Mouse (Mus musculus) retina, postnatal 7 days (tissue): ENCODE measurements around the gene Krt222.
A peak's percentile ranks its signal among the peaks of the same experiment; 100 is the strongest.

Experiments used
- DNase-seq: peaks from one replicate; pipeline ENCODE4 v3.0.0-alpha.2; 2012; ENCODE audit warnings: low read depth, low spot score

The Krt222 gene

DNA sequence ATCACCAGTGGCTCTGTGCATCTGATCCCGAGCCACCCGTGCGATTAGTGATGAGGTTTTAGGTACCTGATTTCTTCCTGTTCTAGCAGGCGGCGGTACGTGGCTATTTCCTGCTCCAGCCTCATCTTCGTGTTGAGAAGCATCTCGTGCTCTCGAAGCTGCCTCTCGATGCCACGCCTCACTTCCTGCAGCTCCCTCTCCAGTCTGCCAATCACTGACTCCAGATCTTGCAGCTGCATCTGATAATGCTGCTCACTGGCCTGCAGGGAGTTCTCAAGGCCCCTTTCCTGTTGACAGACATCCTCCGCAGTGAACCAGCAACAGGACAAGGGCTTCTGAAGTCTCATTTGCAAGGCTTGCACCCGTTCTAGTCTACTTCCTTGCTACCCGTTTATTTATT, 5.4 kb downstream of the Krt222 start:
- no peak for DNase-seq

DNA sequence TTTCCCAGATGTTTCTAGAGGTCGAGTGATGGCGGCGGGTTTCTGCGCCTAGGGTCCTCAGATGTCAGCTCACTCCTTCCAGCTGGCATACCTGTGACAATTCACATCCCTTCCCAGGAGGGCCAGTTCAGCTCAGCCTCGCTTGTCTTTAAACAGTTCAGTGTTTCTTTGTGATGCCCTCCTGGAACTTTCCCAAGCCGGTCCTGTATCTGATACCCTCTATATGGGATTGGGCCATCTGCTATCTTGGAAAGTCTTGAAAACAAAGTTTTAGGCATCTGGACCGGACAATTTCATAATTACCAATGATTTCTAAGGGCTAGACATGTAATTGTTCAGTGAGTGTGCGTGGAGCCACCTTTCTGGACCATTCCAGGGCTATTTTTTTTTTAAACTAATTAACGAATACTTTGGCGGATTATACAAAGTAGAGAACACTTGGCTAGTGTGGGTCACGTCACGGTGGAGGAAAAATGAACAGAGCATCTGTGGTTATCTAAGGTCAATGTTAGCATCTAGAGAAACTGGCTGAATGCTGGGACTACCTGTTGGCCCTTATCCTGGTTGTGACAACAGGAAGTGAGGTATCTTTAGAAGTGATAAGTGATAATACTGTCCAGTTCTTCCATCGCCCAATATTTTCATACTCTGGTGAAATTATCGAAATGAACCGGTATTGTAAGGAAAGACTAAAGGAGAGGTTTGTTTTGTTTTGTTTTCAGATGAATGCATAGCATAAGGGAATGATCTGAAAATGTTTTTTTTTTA, 12.7 kb downstream of the Krt222 start:
- DNase-seq = no peak

DNA sequence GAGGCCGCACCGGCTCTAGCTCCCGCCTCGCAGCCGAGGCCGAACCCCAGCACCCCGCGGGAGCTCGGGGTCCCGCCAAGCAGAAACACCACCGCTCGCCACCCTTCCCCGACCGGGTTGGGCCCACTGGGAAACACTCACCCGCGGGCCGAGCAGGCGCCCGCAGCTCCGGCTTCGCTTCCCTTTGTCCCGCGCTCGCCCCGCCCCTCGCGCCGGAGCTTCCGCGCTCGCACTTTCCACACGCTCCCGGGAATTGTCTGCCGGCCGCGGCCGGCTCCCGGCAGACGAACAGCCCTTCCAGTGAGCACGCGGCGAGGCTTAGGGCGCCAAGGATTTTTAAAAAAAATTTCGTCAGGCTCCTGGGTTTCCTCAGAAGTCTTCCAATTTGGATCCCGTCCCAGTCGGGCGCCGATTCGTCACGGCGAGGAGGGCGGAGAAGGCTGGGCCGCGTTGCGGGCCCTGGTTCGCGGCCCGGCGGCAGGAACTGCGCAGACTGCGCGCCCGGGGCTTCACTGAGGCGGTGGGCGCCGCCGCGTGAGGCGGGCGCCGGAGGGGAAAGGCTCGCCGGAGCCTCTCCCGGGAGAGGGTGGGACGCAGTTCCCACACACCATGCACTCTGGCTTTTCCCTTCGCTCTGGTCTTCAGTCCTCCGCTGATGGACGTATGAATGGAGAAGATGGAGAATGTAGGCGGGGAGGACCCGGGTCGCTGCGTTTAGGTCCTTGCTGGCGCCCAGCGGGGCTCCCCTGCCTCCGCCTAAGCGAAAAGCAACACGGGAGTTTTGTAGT, 13.4 kb downstream of the Krt222 start, which contains the start of gene Smarce1:
Gene Smarce1 (minus strand): TSS at position 757 of the 788 bp plus-strand sequence.
- DNase-seq = peak; percentile 79

GRCm38 (mm10) chr11:99229641-99230260, 14.1 kb downstream of the Krt222 start:
- peak; percentile 30 for DNase-seq

DNA sequence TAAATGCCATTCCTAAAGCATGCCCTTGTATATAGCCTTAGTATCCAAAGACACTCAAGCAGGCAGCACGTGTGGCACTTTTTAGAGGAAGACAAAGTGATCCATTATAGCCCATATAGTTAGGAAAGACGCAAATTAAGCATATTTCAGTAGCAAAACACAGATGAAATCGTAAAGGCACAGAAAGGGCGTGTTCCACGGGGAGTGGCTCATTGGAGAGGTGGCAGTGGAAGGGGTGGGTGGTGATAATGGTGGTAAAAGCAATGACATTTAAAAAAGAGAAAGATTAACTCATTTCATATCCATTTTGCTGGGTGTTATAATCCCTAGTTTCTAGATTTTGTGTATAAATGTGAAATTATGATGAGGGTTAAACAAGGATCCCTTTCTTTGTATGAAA, 17.6 kb downstream of the Krt222 start:
- no peak for DNase-seq

GRCm38 (mm10) chr11:99223310-99223709, 20.6 kb downstream of the Krt222 start:
- DNase-seq = no peak

GRCm38 (mm10) chr11:99221811-99222210, 22.1 kb downstream of the Krt222 start:
- no peak for DNase-seq

DNA sequence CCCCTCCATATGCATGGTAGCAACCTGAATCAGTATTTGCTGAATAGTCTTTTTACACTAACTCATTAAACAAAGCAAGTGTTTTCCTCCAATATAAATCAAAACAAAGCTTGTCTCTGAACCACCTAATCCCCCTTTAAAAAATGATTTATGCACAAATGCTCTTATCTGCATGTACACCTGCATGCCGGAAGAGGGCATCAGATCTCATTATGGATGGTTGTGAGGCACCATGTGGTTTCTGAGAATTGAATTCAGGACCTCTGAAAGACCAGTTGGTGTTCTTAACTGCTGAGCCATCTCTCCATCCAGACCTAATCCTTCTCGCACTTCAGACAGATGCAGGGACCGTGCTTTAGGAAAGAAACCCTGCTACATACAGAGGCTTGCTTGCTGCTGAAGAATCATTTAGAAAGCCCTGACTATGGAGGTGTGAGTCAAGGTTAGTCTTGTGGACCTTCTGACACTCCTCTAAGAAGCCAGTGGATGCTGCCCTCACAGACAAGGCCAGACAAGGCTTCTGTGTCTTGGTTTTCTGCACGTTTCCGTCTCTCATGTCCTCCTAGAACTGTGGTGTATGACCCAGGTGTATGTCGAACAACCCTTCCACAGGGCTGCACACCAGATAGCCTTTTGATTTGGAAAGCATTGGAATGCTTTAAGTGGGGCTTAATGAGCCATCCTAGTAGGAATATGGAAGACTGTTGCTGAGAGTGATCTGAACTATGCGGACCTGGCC, 26.5 kb downstream of the Krt222 start:
- no peak for DNase-seq

DNA sequence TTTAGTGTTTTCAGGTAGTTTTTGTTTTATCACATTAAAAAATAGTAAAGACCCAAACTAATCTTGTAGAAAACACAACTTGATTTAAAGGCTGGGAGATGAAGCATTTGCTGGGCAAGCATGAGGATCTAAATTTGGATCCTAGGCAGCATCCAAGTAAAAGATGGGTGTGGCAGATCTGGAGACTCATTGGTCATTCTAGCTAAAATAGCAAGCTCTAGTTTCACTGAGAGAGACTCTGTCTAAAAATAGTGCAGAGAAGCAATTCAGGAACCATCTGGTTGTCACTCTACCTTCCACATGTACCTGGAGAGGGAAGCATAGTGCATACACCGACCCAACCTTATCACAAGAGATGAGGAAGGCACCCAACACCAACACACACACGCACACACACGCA, 27.7 kb downstream of the Krt222 start:
- no peak for DNase-seq

- no peak for DNase-seq
Measured at GRCm38 (mm10) chr11:99212693-99213092, 31.2 kb downstream of the Krt222 start.

- DNase-seq = no peak
Measured at GRCm38 (mm10) chr11:99211964-99212363, 31.9 kb downstream of the Krt222 start.

DNA sequence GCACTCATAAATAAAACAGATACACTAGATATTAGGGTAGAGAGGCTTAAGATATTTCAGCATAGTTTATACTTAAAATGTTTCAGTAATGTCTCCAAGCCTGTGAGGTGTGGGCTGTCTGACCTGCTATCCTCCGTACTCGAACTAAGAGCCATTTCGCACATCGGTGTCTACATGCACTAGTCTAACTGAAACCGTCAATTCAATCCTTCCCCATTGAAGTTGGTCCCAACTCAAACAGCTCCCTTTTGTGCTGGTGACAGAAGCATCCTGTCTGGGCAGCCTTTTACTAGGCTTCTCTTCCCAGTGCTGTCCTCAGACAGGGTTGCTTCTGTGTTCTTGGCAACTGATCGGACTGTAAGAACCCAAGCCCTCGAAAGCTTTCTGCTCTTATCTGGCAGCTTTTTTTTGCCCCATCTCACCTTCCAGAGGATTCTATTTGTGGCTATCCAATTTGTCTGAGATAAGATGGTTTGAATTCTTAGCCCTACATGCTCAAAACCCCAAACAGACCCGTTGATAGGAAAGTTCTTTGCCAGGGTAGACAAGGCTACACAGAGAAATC, 35.7 kb downstream of the Krt222 start:
- no peak for DNase-seq

DNA sequence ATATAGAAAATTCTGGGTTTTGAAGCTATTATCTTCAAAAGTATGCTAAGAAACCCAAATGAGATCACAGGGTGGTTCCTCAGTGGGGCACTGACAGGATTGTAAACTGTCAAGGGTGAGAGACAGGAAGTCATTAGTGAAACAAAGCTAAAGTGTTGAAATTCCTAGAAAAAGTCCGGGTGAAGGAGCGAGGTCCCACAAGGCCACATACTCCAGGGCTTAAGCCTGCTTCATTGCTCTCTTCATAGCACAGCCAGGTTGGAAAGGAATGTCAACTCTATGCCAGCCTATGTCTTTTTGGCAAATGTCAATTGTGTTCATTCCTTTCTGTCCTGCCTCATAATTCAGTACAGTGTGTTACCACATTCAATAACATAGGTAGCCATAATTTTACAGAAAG, 36.4 kb downstream of the Krt222 start:
- DNase-seq = no peak

DNA sequence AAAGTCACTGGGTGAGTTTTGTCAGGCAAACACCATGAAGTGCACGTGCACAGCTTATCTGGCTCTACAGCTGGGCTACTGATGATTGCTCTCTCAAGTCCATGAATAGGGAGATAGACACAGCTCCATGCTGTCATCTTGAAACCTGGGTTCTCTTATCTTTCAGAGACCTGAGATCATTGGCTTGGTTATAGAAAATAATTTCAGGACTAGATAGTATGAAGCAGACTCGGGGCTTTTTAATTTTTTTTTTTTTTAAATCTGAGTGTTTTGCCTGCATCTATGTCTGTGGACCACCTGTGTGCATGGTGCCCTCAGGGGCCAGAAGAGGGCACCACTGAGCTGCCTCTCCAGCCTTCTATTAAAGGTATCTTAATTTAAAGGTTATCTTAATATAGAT, 36.9 kb downstream of the Krt222 start:
- DNase-seq = no peak

DNA sequence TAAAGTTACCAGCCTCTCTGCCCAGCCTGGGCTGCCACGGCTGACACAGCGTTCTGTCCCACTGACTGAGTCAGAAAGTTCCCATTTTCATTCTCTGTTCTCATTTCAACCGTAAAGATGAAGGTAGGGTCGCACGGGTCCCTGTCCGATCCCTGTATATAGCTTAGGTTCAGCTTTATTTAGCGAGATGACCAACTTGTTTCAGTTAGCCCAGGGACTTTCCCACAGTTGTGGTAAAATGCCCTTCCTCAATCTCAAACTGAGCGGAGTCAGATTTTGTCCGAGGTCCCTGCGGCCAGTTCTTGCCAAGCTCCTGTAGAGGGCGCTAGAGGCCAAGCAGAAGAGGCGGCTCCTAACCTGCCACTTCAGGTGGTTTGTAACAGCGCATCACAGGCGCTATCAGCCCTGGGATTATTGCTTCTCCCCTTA, 54.7 kb downstream of the Krt222 start:
- DNase-seq = peak; percentile 35

DNA sequence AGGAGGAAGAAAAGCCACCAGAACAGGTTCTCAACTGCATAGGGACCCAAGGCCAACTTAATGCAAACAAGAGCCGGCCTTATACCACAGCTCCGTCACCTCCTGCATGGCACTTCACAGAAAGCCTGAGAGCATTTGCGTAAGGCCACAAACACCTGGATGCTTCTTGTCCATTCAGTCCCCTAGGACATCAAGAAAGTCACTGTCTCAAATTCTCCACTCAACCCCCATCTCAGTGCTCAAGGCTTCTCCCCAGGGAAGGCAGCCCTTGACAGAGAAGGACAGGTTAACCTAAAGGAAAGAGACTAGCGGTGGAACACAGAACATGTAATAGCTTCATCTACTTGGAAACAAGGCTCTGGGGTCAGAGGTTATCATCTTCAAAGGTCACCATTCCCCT, 56.5 kb downstream of the Krt222 start:
- no peak for DNase-seq

DNA sequence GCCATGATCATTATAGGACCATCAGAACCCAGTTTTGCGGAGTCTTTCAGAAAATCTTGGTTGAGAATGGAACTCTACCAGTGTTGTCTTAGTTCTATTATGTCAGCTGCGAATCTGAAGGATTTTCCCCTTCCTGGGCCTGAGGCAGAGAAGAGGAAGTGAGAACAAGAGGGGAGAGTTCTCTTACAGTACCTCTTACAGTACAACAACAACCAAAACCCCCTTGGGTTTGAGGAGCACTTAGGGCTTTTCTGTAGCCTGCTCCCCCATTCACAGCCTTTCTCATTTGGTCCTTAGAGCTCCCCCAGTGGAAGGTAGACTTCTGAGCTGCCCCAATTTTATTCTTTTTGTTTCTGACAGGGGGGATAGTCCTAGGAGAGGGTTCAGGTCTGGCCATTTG, 57.0 kb downstream of the Krt222 start:
- no peak for DNase-seq
